Mouse (Mus musculus): ENCODE measurements around the gene Osgep.

- no peak for TF ChIP-seq TAL1 (IDR thresholded peaks at IDR 0.05; ENCODE audit: low read length)
- no peak for TF ChIP-seq GATA1 (IDR thresholded peaks at IDR 0.05; ENCODE audit: low read length)
These were observed 28.5 kb downstream of the Osgep start for GRCm38 (mm10) chr14:50895985-50896746.
